Mouse (Mus musculus) thymus, postnatal 14 days (tissue): Measurements from ENCODE around the gene Il20rb.

Source experiments
- DNase-seq: peaks from one replicate; pipeline ENCODE4 v3.0.0; 2021

Gene Il20rb

GRCm38 (mm10) chr9:100419103-100419502 lies 67.5 kb downstream of the Il20rb start:
- no peak for DNase-seq

GRCm38 (mm10) chr9:100416756-100417155 lies 69.8 kb downstream of the Il20rb start:
- no peak for DNase-seq

- no peak for DNase-seq
Observed at GRCm38 (mm10) chr9:100416299-100416698, 70.3 kb downstream of the Il20rb start.

GRCm38 (mm10) chr9:100415328-100415979 lies 71.1 kb downstream of the Il20rb start:
- no peak for DNase-seq
